Mouse (Mus musculus): ENCODE results near the gene Ttc39d. TPM values are rescaled to one million over a fixed set of nuclear protein-coding genes. Genes with fewer than 3 reads are reported as not detected.
"Not testable (repeated sequence)": the region's sequence is repeated elsewhere in the genome, so short reads cannot be mapped to it uniquely, and the experiment has no call there.

Gene Ttc39d
- total RNA-seq, 2 experiments from 2014 or later = 0.43 TPM; not detected in 1

DNA sequence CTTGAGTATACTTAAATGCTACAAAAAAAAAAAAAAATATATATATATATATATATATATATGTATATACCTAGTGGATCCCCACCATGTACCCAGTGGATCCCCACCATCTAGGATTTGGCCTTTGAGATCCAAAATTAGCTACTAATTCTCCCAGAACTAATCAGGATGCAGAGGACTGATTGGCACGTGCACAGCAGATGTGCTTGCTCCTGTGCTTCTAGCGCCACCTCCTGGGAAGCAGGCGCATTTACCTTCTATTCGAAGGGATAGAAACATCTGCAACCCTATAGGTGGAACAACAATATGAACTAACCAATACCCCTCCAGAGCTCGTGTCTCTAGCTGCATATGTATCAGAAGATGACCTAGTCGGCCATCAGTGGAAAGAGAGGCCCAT lies 27.3 kb upstream of the Ttc39d start:
- peak; percentile 57 to 58 for DNase-seq (ENCODE audit: low spot score in 2 of 2)
- intact Hi-C loops (cut with DNase I) = loop anchor here (1.0 to 10.0 kb wide), 4 partner anchors 132 to 315 kb away; partner anchors contain the start of gene Atl2

DNA sequence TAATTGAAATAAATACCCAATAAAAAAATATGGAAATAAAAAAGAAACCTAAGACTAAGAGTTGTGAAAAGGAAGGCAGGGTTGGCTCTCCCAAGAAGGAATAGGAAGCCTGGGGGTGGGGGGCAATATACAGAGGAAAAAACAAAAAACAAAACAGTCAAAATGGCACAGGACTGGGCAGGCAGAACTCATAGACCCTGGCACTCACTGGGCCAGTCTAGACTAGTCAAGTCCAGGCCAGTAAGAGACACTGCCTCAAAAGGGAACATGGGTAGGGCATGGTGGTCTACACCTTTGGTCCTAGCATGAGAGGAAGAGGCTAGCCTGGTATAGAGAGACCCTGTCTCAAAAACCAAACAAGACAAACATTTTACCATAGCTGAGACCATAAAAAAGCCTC lies 26.8 kb upstream of the Ttc39d start:
- intact Hi-C loops (cut with DNase I) = loop anchor here (1.0 to 10.0 kb wide), 3 partner anchors 132 to 316 kb away; no protein-coding TSS in a partner anchor

GRCm38 (mm10) chr17:80183615-80184014 lies 23.6 kb upstream of the Ttc39d start:
- intact Hi-C loops (cut with DNase I) = loop anchor here (10.0 kb wide), 2 partner anchors 169 to 319 kb away; no protein-coding TSS in a partner anchor
- no peak for DNase-seq (ENCODE audit: low spot score in 2 of 2)

More for the DNA sequence above, 26.8 kb upstream of the Ttc39d start:
- DNase-seq (ENCODE audit: low spot score in 2 of 2) = no peak

DNA sequence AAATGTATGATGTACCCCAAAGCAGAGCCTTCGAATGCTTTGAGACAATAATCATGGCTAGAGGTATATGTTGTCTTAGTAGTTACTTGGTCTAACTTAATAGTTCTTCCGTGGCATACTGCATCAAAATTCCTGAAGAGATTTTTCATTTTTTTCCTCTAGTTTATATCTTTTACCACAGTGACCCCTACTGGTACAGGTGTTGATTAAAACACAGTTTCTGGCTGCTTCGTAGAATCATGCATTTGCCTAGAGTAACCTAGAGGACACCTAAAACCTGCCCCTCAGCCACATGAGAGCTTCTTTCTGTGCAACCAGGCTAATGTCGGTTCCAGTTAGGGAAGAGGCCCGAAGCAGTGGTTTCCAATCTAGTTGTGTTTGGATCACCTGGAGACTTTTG lies 14.2 kb upstream of the Ttc39d start:
- intact Hi-C loops (cut with DNase I) = no loop called here
- no peak for DNase-seq (ENCODE audit: low spot score in 2 of 2)

DNA sequence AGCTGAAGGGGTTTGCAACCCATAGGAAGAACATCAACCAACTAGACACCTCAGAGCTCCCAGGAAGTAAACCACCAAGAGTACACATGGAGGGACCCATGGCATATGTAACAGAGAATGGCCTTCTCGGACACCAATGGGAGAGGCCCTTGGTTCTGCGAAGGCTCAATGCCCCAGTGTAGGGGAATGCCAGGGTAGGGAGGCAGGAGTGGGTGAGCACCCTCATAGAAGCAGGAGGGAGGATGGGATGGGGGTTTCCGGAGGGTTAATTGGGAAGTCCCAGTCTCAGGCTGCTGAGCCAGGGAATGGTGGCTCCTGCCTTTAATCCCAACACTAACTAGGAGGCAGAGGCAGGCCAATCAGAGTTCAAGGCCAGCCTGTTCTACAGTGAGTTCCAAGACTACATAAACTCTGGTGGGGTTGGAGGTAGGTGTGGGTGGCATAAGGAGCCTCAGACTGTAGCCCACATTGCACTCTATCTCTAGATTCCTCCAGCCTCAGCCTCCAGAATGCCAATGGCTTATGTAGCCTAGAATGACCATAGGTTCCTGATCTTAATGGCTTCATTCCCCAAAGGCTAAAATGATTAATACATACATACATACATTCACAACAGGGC lies 8.0 kb upstream of the Ttc39d start:
- no peak for DNase-seq (ENCODE audit: low spot score in 2 of 2)
- intact Hi-C loops (cut with DNase I) = no loop called here

- DNase-seq (ENCODE audit: low spot score in 2 of 2) = no peak
- intact Hi-C loops (cut with DNase I) = loop anchor here (2.0 kb wide), 1 partner anchor 19 kb away; the partner anchor contains the start of gene Gemin6
Measured at GRCm38 (mm10) chr17:80205657-80206056, 1.6 kb upstream of the Ttc39d start.

DNA sequence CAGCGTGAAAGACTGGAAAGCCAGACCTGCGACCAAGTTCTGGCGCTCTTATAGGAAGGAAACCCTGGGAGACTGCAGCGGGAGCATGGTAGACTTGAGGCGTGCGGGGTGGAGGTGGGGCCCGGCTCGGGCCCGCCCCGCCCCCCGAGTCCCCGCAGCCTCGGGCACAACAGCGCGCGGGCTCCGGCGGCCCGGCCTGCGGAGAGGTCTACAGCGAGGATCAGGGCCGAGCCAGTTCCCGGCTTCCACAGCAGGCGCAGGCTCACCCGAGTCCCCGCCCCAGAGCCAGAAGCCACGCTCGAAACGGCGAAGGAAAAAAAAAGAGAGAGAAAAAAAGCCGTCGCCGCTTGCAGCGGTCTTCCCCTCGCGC lies 974 bp upstream of the Ttc39d start:
- no peak for DNase-seq (ENCODE audit: low spot score in 2 of 2)

DNA sequence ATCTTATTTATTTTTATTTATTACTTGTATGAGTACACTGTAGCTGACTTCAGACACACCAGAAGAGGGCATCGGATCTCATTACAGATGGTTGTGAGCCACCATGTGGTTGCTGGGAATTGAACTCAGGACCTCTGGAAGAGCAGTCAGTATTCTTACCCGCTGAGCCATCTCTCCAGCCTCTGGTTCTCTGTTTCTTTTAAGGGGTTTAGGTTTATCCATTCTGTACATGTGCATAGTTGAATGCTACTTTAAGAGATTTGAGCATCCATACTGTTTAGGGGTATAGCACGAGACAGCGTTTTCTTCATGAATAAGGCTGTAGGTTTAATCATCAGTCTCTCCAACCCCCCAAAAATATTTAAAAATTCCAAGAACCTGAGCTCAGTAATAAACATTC lies 6.7 kb downstream of the Ttc39d start:
- intact Hi-C loops (cut with DNase I); DNase-seq (ENCODE audit: low spot score in 2 of 2): not testable (repeated sequence)

More for the DNA sequence above, 974 bp upstream of the Ttc39d start:
- intact Hi-C loops (cut with DNase I) = loop anchor here (2.0 kb wide), 1 partner anchor 19 kb away; the partner anchor contains the start of gene Gemin6

DNA sequence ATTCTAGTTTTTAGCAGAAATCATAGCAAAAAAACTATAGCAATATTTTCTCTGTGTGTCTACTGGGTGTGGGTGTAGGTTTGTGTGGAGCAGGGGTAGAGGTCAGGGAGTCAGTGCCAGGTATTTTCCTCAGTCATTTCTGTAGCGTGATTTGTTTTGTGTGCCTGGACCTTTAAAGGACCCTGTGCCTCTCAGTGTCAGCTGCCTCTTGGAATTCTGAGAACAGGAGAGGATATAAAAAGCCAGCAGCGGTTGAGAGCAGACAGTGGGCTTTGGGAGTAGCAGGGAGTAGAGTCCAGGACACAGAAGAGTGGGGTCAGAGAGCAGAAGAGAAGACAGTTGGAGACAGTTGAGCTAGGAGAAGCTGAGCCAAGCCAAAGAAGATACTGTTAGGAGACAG lies 12.9 kb downstream of the Ttc39d start:
- intact Hi-C loops (cut with DNase I) = no loop called here

GRCm38 (mm10) chr17:80221202-80221601 lies 13.9 kb downstream of the Ttc39d start:
- intact Hi-C loops (cut with DNase I) = no loop called here
- no peak for DNase-seq (ENCODE audit: low spot score in 2 of 2)

More for the DNA sequence above, 12.9 kb downstream of the Ttc39d start:
- DNase-seq (ENCODE audit: low spot score in 2 of 2) = no peak

DNA sequence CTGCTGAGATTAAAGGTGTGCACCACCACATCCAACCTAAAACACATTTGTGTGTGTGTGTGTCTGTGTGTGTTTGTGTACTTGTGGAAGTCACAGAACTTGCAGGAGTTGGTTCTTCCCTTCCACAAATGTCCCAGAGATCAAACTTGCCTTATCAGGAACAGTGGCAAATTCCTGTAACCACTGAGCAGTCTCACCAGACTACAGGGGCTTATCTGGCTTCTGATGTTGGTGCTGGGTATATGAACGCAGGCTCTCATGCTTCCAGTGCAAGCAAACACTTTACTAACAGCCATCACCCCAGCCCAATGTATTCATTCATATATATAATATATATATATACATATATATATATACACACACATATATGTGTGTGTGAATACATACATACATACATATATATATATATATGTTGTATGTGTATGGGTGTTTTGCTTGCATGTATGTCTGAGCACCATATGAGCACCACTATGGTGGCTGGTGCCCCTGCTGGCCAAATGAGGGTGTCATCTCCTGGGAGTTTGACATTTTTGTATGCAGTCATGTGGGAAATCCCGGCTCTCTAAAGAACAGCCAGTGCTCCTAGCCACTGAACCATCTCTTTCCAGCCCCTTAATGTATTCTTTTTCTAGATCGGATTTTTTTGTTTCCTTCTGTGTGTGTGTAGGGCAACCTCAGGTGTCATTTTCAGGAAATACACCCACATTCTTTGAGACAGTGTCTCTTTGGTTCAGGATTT lies 14.8 kb downstream of the Ttc39d start:
- no peak for DNase-seq (ENCODE audit: low spot score in 2 of 2)

DNA sequence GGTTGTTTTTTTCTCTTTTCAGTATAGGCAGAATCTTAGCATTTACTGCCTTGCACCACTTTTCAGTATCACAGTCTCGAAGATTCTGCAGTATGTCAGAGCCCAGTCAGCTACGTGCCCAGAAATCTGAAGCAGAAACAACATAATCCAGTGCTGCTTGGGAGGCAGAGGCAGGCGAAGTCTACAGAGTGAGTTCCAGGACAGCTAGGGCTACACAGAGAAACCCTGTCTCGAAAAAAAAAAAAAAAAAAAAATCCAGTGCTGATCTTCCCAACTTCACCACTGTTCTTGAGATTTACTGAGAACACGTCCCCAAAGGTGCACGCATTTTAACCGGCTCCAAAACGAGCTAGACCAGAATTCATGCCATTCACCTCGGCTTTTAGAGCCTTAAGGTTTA lies 16.6 kb downstream of the Ttc39d start:
- no peak for DNase-seq (ENCODE audit: low spot score in 2 of 2)
- intact Hi-C loops (cut with DNase I) = loop anchor here (2.0 kb wide), 1 partner anchor 17 kb away; the partner anchor contains the start of genes Srsf7 and Ttc39d

More for the DNA sequence above, 14.8 kb downstream of the Ttc39d start:
- intact Hi-C loops (cut with DNase I) = no loop called here

DNA sequence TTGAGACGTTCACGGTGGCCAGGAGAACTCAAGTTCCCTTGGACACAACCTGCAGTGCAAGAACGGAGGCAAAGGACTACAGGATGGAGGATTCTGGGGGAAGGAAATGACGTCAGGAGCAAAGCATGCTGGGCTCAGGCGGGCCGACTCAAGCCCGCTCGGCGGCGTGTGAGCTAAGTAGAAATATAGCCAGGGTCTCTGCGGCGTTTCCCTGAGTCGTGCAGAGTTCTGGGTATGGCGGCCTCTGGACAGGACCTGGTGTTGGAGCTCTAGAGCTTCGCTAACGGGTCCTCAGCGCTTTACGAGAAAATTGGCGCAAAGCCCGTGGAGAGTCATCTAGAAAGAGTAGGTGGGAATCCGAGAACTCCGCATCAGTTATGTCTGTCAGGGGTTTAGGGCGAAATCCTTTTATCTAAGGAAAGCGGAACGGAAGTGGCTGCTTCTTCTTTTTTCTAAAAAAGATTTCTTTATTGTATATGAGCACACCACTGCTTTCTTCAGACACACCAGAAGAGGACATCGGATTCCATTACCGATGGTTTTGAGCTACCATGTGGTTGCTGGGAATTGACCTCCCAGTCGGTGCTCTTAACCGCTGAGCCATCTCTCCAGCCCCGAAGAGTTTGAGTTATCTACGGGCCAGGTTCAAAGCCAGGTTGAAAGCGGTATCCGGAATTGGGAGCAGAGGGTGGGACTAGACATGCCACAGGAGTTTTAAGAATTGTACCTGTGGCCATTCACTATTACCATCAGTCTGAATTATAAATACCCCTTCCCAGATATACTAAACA lies 17.3 kb downstream of the Ttc39d start, which contains the start of gene Gemin6:
Gemin6 (plus strand) TSS at position 116 of the 791 bp plus-strand sequence.
- intact Hi-C loops (cut with DNase I) = loop anchor here (2.0 kb wide), 1 partner anchor 18 kb away; the partner anchor contains the start of genes Srsf7 and Ttc39d
- peak; percentile 89 to 90 for DNase-seq (ENCODE audit: low spot score in 2 of 2)

DNA sequence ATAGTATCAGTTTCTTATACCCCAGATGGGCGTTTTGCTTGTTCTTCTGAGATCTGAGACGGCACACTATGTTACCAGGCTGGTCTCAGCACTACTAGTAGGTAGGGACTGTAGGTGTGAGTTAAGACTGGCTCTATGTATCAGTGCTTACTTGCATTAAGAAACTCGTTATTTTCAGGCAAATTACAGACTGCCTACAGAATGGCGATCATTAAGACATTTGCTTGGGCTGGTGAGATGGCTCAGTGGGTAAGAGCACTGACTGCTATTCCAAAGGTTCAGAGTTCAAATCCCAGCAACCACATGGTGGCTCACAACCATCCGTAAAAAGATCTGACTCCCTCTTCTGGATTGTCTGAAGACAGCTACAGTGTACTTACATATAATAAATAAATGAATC lies 17.9 kb downstream of the Ttc39d start:
- intact Hi-C loops (cut with DNase I) = loop anchor here (2.0 kb wide), 1 partner anchor 18 kb away; the partner anchor contains the start of genes Srsf7 and Ttc39d
- not testable (repeated sequence) for DNase-seq (ENCODE audit: low spot score in 2 of 2)

- no peak for DNase-seq (ENCODE audit: low spot score in 2 of 2)
- intact Hi-C loops (cut with DNase I) = no loop called here
Measured at GRCm38 (mm10) chr17:80229396-80229795, 22.1 kb downstream of the Ttc39d start.

GRCm38 (mm10) chr17:80233844-80234243 lies 26.6 kb downstream of the Ttc39d start:
- intact Hi-C loops (cut with DNase I) = no loop called here
- DNase-seq (ENCODE audit: low spot score in 2 of 2) = no peak

- intact Hi-C loops (cut with DNase I) = no loop called here
- DNase-seq (ENCODE audit: low spot score in 2 of 2) = no peak
Measured at GRCm38 (mm10) chr17:80234376-80234775, 27.1 kb downstream of the Ttc39d start.

DNA sequence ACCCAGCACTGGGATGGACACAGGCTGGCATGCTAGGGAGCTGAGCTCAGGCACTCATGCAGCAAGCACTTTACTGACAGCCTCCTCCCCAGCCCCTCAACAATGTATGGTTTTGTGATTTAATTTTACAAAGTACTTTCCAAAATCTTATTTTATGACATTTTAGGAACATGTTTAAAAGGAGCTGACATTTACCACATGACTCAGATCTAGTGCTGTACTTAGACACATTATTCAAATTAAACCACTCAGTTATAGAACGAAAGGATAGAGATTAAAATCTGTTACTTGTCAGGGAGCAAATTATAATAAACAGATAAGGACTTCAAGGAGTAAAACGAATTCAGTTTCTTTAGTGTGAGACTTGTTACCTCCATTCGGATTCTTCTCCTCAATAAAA lies 28.2 kb downstream of the Ttc39d start:
- intact Hi-C loops (cut with DNase I) = loop anchor here (1.0 kb wide), 1 partner anchor 28 kb away; the partner anchor contains the start of genes Srsf7 and Ttc39d
- peak in 1 of 2 experiments; percentile 27 for DNase-seq (ENCODE audit: low spot score in 2 of 2)

GRCm38 (mm10) chr17:80236805-80237204 lies 29.5 kb downstream of the Ttc39d start:
- no peak for DNase-seq (ENCODE audit: low spot score in 2 of 2)
- intact Hi-C loops (cut with DNase I) = no loop called here

DNA sequence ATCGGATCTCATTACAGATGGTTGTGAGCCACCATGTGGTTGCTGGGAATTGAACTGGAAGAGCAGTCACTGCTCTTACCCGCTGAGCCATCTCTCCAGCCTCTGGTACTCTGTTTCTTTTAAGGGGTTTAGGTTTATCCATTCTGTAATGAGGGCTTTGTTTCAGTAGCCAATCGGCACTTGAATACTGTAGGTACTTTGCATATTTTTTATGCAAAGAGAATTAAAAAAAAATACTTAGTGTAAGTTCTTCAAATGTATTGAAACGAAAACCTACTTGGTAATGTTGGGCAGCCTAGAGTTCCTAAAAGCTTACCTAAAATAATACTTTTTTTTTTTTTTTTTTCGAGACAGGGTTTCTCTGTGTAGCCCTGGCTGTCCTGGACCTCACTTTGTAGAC lies 30.2 kb downstream of the Ttc39d start:
- intact Hi-C loops (cut with DNase I) = no loop called here

More for the DNA sequence above, 30.2 kb downstream of the Ttc39d start:
- DNase-seq (ENCODE audit: low spot score in 2 of 2) = no peak
